Mouse (Mus musculus) spleen, adult 2 months (tissue): ENCODE data around the gene Gpa33. TPM values are rescaled to one million over a fixed set of nuclear protein-coding genes. Genes with fewer than 3 reads are reported as not detected.

Experiments
- DNase-seq, 2 experiments: peaks; one replicate each; pipeline versions ENCODE4 v3.0.0 to v3.0.0-alpha.2; 2012 to 2021; ENCODE audit warnings: low spot score in 2 of 2, low read depth in 1 of 2
- H3K27ac ChIP-seq: fragments of 200-500 bp; 2 replicates; pipeline ENCODE4 v1.5.1; 2012; ENCODE audit warnings: low read length, inconsistent platforms; ENCODE audit not compliant: insufficient read depth
- H3K27me3 ChIP-seq: fragments of 200-500 bp; 2 replicates; pipeline ENCODE4 v1.6.1; 2012; ENCODE audit warnings: mild to moderate bottlenecking, moderate library complexity, low read length, inconsistent platforms; ENCODE audit not compliant: control insufficient read depth, insufficient read depth
- H3K36me3 ChIP-seq: fragments of 200-500 bp; 2 replicates; pipeline ENCODE4 v1.6.1; 2012; ENCODE audit warnings: mild to moderate bottlenecking, low read length, inconsistent platforms; ENCODE audit not compliant: control insufficient read depth, insufficient read depth
- H3K4me1 ChIP-seq: fragments of 200-500 bp; 2 replicates; pipeline ENCODE4 v1.6.1; 2011; ENCODE audit warnings: inconsistent platforms; ENCODE audit not compliant: control insufficient read depth, insufficient read depth, insufficient read length
- H3K4me3 ChIP-seq: fragments of 200-500 bp; 2 replicates; pipeline ENCODE4 v1.5.1; 2011; ENCODE audit warnings: mild to moderate bottlenecking, inconsistent platforms; ENCODE audit not compliant: insufficient read depth, insufficient read length; ENCODE audit errors: extremely low read depth
- CTCF ChIP-seq: fragments of 200-500 bp; IDR thresholded peaks from 2 replicates; pipeline ENCODE4 v1.5.1; 2011; ENCODE audit warnings: mild to moderate bottlenecking, inconsistent platforms; ENCODE audit not compliant: insufficient read depth, insufficient read length, insufficient replicate concordance; ENCODE audit errors: extremely low read depth
- POLR2A ChIP-seq: fragments of 200-500 bp; IDR thresholded peaks from 2 replicates; pipeline ENCODE4 v1.6.1; 2011; ENCODE audit warnings: low read depth, low read length, inconsistent platforms
- WGBS: fragments of 180-500 bp; shearing (Covaris S2); methylation state at CpG from one replicate; pipeline ENCODE4 v1.1.7; 2018; 5-methylcytosine and 5-hydroxymethylcytosine counted together
- polyA plus RNA-seq: library from polyadenylated mRNA; depleted of rRNA; stranded (reverse); fragments of >200 nt; gene quantifications from 2 replicates; pipeline ENCODE4 v1.2.3, GENCODE M21; 2012

The Gpa33 gene
- polyA plus RNA-seq, 1 experiment, result not detected

DNA sequence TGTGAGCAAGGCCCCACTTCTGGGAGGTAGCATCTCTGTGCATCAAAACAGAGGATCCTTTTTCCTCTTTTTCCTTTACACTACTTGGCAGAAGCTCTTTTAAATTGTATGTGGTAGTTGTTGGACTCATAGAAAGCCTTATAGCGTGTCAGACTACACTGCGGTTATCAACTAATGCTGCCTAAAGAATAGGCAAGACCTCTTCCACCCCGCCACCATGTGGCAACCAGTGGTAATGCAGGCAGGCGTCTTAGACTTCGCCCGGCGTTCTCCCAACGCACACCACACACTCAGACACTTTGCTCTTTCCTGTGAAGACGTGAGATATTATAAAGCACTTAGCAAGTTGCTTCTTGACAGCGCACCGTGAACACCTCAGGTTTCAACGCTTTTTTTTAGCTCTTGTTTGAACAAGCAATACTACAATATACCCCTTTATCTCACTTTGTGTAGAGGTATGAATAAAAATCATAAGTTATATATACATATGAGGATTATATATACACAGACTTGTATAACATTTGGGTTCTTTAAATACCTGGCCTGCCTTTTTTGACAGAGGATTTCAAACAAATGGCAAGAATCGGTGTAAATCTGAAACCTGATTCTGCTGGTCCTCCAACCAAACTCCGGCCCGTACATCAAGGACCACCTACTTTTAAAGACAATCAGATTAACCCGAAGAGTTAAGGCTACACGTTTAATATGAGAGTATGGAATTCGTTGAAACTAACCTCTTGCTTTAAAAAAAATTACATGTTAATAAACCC, 23.5 kb downstream of the Gpa33 start:
- Histone ChIP-seq H3K4me3 (no peak overlapping the region), H3K27ac (no peak overlapping the region), H3K27me3 (peaks cover 3% of the 10 kb centered on the region; the same call in 1 of the 2 replicates), H3K4me1 (peaks cover 2% of the 10 kb centered on the region; the same call in 1 of the 2 replicates), H3K36me3 (no peaks in the 10 kb centered on the region)
- peak; percentile 49 to 82 for DNase-seq
- TF ChIP-seq POLR2A (no peak), CTCF (peak; percentile 88)
- 13% methylated on average over 18 of the region's 18 CpGs for WGBS

DNA sequence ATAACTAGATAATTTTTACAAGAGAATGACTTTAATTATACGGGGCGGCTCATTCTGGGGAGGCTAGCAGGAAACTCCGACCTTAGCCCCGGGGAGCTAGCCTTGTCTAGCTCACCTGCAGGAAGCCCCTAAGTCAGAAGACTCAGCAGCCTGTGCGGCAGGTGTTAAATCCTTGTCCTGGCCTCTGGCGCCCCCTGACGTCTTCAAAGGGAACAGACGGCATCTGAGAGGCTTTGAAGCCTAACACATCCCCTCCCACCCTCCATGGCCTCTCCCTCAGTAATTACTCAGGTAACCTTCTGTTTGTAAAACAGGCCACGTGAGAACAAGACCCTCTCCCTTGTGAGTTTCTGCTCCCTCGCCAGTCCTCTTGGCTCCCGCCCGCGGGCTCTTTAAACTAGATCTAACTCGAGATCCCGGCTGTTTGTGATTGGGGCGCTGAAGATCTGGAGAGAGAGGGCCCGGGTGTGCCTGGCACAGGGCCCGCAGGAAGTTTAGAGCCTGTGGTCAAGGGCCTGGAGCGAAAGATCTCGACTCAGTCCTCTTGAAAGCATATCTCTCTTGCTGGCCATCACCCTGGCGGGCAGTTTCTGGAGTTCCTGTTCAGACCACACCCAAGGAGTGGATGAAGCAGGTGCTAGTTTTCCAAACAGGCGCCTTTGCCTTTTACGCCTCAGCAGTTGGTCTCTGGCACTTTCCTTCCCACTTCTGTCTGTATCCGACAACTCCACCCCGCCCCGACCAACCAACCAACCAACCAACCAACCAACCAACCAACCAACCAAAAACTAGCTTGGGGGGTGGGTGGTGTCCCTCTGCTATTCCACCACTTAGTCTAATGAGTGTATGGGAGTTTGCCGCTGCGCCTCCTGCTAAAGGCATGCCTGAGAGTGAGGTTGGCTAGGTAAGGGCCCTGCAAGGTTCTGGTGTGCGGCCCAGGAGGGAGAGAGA, 24.4 kb downstream of the Gpa33 start:
- Histone ChIP-seq H3K27ac (no peak overlapping the region), H3K27me3 (peaks cover 3% of the 10 kb centered on the region; the same call in 1 of the 2 replicates), H3K36me3 (no peaks in the 10 kb centered on the region), H3K4me3 (no peak overlapping the region), H3K4me1 (peaks cover 2% of the 10 kb centered on the region; the same call in 1 of the 2 replicates)
- peak; percentile 68 to 75 for DNase-seq
- 14% methylated on average over 29 of the region's 29 CpGs for WGBS
- TF ChIP-seq POLR2A (no peak), CTCF (peak; percentile 97)

DNA sequence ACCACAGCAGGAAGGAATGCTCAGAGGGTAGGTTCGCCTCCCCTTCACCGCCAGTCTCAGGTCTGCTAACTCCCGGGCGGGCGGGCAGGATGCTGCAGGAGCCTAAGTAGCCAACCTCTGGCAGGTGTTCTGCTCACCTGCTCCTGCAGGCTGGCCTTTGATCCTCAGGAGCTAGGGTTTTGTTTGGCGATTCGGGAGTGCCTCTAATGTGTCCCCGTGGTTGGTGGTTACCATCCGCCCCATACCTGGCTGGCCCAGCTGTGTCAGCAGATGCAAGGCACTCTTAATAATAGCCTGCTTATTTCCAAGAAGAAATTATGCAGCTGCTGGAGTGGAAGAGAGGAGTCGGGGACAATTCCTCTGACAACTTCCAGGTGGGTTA, 25.1 kb downstream of the Gpa33 start:
- no peak for TF ChIP-seq POLR2A
- H3K27ac ChIP-seq, result no peak overlapping the region
- no peak for DNase-seq
- H3K36me3 ChIP-seq, result no peaks in the 10 kb centered on the region
- H3K4me3 ChIP-seq, result no peak overlapping the region
- WGBS, result 45% methylated on average over 10 of the region's 10 CpGs
- H3K27me3 ChIP-seq, result peaks cover 3% of the 10 kb centered on the region; the same call in 1 of the 2 replicates
- peaks cover 2% of the 10 kb centered on the region; the same call in 1 of the 2 replicates for H3K4me1 ChIP-seq

DNA sequence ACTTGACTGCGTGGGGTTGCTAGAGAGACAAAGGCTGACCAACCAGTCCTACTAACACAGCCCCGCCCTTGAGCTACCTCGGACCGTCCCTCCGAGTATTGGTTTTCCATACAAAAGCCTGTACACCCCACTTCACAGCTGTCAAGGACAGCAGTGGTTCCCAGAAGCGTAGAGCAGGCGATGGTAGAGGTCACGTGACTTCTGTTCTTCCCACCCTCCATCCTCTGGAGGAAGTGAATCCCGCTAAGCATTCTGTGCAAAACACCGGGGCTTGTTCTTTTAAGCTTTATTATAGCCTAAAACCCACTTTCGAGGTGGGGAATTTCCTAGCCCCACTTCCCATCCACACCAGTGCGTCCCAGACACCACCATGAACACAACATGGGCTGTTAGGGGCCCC, 27.7 kb downstream of the Gpa33 start:
- TF ChIP-seq POLR2A, result no peak
- TF ChIP-seq CTCF, result no peak
- Histone ChIP-seq H3K27me3 (peaks cover 3% of the 10 kb centered on the region; the same call in 1 of the 2 replicates), H3K27ac (no peak overlapping the region), H3K4me1 (peaks cover 2% of the 10 kb centered on the region; the same call in 1 of the 2 replicates), H3K36me3 (no peaks in the 10 kb centered on the region), H3K4me3 (no peak overlapping the region)
- 77% methylated on average over 12 of the region's 12 CpGs for WGBS
- no peak for DNase-seq

DNA sequence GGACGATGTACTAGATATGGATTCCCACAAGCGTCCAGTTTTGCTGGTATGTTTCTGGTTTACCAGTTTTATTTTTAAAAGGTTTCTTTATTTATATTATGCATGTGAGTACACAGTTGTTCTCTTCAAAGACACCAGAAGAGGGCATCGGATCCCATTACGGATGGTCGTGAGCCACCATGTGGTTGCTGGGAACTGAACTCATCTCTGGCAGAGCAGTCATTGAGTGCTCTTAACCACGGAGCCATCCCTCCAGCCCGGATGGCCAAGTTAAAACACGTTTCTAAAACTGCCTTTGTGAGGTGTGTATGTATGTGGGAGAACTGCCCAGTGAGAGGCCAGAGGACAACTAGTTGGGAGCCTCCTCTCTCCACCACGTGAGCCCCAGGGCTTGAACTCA, 28.6 kb downstream of the Gpa33 start:
- TF ChIP-seq POLR2A (no peak), CTCF (no peak)
- H3K4me3 ChIP-seq, result no peak overlapping the region
- DNase-seq, result no peak
- WGBS, result 53% methylated on average over 9 of the region's 9 CpGs
- peaks cover 3% of the 10 kb centered on the region; the same call in 1 of the 2 replicates for H3K27me3 ChIP-seq
- H3K36me3 ChIP-seq, result no peaks in the 10 kb centered on the region
- no peak overlapping the region for H3K27ac ChIP-seq
- H3K4me1 ChIP-seq, result no peaks in the 10 kb centered on the region

DNA sequence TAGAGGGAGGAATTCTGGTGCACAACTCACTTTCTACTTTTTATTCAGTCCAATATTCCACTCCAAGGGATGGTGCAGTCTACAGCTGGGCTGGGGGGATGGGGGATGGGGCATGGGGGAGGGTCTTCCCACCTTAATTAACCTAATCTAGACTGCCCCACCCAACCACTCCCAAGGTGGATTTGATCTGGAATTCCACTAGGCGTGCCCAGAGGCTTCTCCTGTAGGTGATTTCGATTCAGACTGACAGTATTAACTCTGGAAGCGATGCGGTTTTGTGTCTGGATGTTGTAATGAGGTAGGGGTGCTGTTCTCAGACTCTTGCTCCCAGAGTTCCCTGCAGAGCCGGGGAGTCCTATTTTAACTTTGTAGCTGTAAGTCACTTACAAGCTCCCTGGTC, 30.1 kb downstream of the Gpa33 start:
- no peaks in the 10 kb centered on the region for H3K27me3 ChIP-seq
- TF ChIP-seq CTCF, result no peak
- no peak for TF ChIP-seq POLR2A
- no peaks in the 10 kb centered on the region for H3K36me3 ChIP-seq
- no peak overlapping the region for H3K4me3 ChIP-seq
- H3K27ac ChIP-seq, result no peak overlapping the region
- 58% methylated on average over 5 of the region's 5 CpGs for WGBS
- no peaks in the 10 kb centered on the region for H3K4me1 ChIP-seq
- no peak for DNase-seq
